Mouse (Mus musculus): Measurements from ENCODE around the gene 0610037L13Rik.
A peak's percentile ranks its signal among the peaks of the same experiment; 100 is the strongest.

The 0610037L13Rik gene

GRCm38 (mm10) chr4:107889731-107890432 is at the start of gene 0610037L13Rik:
Gene 0610037L13Rik (plus strand): TSS chr4:107889813.
- peak; percentile 96 for DNase-seq (ENCODE audit: low read depth, low spot score)

DNA sequence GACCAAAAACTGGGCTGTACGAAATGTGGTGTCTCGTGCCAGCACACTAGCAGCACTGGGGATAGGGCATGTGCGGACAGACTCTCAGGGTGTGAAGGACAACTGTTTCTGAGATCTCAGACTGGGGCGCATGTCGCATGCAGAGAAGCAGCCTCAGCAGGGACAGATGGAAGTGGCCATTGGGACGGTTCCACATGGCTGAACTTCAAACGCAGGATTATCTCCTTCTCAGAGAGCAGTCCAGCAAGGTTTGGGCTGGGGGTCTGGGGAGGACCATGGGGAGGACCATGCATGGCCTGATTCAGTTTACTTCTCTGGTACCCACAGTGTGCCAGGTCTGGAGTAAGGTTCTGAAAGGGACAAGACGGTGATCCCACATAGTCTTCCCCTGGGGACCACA is 45.9 kb upstream of the 0610037L13Rik start:
- DNase-seq (ENCODE audit: low read depth, low spot score), result no peak

DNA sequence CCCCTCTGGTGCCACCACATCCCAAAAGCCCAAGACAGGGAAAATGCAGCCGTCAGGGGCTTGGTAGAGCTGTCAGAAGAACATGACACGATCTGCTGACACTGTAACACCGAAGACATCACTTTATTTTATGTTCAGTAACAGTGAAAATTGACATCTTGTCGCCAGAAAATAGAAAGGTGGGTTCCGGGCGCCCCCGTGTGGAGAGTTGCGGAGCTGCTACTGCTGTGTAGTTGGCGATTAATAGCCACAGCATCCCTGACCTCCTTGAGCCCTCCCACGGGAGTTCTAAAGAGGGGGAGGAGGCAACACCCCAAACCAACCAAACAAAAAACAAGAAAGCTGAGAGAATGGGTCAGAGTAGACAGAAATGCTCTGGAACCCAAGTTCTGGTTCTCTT is 44.6 kb upstream of the 0610037L13Rik start:
- DNase-seq (ENCODE audit: low read depth, low spot score), result peak; percentile 75

DNA sequence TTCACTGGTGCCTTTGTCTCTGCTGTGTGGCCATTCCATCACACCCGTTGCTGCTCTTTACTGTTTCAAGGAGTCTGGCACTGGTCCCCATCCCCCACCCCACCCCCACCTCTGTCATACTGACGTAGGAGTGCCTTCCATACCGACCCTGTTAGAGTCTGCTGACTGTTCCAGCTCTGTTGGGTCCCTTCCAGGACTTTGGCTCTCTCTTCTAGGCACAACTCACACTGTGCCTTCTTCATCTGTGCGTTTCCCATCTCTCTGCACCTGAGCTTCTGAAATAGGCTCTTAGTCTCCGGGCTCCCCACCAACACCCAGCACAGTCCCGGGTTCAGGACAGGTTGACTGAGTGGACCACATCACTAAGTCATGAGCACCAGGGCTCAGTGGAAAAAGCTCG is 42.8 kb upstream of the 0610037L13Rik start:
- DNase-seq (ENCODE audit: low read depth, low spot score), result no peak

DNA sequence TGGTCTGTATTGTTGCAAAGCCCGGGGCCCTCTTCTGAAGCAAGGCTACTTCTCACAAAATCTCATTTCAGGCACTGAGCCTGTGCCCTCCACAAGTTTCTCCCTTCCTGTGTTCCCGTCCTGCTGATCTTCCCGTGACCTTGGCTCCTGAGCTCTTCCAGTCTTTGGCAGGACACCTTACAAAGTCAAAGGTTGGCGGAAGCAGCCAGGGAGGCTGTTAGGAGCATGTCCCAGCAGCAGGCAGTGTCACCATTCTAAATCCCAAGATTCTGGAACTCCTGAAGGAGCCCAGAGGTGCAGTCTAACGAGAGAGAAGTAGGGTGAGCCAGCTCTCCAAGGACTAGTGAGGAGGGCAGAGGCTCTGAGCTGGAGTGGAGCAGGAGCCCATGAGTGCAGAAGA is 41.1 kb upstream of the 0610037L13Rik start:
- DNase-seq (ENCODE audit: low read depth, low spot score), result no peak

- DNase-seq (ENCODE audit: low read depth, low spot score), result no peak
Observed at GRCm38 (mm10) chr4:107849621-107850020, 40.0 kb upstream of the 0610037L13Rik start.

GRCm38 (mm10) chr4:107850091-107850490 is 39.5 kb upstream of the 0610037L13Rik start:
- DNase-seq (ENCODE audit: low read depth, low spot score), result no peak

GRCm38 (mm10) chr4:107853333-107853732 is 36.3 kb upstream of the 0610037L13Rik start:
- no peak for DNase-seq (ENCODE audit: low read depth, low spot score)

DNA sequence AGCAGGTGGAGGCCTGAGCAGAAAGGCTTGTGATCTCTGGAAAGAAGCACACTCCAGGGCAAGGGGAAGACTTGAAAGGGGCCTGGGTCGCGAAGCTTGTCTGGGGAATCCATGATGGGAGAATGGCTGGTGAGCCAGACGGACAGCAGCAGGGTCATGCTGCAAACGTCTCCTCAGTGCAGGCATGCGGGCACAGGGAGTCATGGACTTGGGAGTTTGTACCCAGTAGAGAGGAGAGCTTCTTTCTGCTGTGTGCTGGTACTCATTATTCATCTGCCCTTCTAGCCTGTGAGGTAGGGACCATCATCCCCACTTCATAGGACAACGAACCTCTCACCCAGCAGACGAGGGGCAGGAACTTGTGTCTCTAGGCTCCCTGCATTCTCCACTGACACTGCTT is 35.8 kb upstream of the 0610037L13Rik start:
- DNase-seq (ENCODE audit: low read depth, low spot score), result no peak

- no peak for DNase-seq (ENCODE audit: low read depth, low spot score)
Observed at GRCm38 (mm10) chr4:107856958-107857686, 32.5 kb upstream of the 0610037L13Rik start.

- no peak for DNase-seq (ENCODE audit: low read depth, low spot score)
Observed at GRCm38 (mm10) chr4:107858995-107859394, 30.6 kb upstream of the 0610037L13Rik start.

DNA sequence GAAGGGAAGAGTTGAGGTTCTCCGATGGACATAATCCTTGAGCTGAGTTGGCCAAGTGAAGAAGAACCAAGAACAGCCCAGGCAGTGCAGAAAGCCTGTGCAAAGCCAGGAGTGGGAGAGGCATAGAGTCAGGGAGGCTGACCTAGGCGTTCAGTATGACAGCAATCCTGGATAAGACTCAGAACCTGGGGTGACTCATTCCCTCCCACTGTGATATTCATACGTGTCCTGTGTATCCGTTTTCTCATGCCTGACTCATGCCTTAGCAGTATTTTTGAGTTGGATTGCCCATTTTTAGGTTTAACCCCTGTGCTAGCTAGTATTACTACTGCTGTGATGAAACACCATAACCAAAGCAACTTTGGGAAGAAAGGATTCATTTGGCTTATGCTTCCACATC is 24.7 kb upstream of the 0610037L13Rik start:
- no peak for DNase-seq (ENCODE audit: low read depth, low spot score)

DNA sequence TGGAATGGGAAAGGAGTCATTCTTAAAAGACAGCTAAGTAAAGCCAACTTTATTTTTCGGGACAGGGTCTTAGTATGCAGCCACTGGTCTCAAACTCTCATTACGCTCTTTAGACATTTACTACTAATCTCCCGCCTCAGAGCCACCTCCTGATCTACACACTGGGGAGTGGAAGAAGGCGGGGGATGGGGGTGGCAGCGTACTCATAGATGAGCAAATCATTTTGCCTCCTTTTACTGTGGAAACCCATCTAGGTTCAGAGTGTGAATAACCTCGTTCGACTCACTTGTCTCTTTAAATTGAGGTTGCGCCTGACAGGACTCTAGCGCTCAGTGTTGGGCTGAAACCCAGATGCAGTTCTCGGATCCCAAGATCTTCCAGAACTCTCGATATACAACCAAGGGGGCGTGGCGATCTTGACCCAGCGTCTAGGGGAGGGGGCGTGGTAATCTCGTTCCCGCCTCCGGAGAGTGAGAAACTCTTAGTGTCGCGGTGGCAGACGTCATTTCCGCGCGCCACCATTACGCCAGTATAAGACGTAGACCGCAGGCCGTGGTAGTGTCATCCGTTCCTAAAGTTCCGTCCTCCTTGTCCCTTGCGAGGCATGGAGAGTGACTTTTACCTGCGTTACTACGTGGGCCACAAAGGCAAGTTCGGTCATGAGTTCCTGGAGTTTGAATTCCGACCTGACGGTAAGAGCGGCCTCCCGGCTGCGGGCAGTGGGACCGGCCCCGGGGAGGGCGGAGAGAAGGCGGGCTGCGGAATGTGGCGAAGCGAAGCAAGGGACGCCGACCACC is 10.2 kb upstream of the 0610037L13Rik start, which contains the start of gene Magoh:
TSS of gene Magoh (plus strand) at position 502 of the 797 bp plus-strand sequence.
- DNase-seq (ENCODE audit: low read depth, low spot score), result peak; percentile 96

DNA sequence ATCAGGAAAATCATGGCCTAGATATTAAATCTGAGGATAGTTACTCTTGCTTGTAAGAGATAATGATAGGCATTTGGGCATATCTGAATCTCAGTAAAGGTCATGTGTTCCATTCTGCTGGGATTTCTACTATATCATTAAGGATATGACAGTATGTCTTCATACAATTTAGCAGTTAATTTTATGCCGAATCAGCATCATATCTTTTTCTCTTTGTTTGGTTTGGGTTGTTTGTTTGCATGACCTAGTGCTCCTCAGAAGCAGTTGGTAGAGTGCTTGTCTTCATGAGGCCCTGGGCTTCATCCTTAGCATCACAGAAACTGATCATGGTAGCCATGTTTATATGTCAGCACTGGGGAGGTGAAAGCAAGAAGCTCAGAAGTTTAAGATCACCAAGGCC is 8.0 kb upstream of the 0610037L13Rik start:
- no peak for DNase-seq (ENCODE audit: low read depth, low spot score)

DNA sequence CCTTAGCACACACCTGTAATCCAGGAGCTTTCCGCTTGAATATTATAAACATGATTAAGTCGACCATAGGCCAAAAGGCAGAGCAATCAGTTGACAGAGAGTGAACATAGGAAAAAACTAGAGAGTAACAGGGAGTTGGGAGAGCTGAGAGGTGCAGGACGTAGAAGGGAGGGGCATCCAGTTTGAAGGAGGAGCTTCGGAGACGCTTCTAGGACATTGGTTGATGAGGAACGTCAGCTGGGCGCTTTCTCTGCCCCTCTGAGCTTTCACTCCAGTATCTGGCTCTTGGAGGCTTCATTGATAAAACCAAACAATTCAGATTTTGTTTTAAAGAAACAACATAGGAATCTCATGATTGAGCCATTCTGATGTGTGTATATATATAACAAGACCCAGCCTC is 3.2 kb upstream of the 0610037L13Rik start:
- DNase-seq (ENCODE audit: low read depth, low spot score), result no peak

GRCm38 (mm10) chr4:107889385-107889730 is 255 bp upstream of the 0610037L13Rik start:
- no peak for DNase-seq (ENCODE audit: low read depth, low spot score)

- no peak for DNase-seq (ENCODE audit: low read depth, low spot score)
Observed at GRCm38 (mm10) chr4:107892663-107893062, 3.0 kb downstream of the 0610037L13Rik start.

- DNase-seq (ENCODE audit: low read depth, low spot score), result no peak
Observed at GRCm38 (mm10) chr4:107899211-107899927, 9.8 kb downstream of the 0610037L13Rik start.

DNA sequence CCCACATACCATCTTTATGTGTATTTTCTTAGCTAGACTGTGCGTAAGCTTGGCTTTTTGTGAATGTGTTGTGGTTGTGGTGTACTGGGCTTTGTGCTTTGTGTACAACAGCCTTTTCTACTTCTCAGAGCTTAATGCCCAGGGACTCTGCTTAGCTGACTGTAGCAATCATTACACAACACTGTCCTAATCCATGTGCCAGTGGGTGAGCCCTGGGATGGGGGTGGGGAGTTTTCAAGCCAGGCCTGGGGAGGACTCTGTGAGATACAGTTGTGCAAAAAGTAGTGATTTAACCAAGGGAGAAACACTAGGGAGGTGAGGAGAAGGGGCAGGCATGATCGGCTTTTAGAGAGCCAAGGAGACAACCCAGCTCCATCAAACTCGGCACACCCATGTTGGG is 10.6 kb downstream of the 0610037L13Rik start:
- no peak for DNase-seq (ENCODE audit: low read depth, low spot score)

- no peak for DNase-seq (ENCODE audit: low read depth, low spot score)
Observed at GRCm38 (mm10) chr4:107904252-107904651, 14.6 kb downstream of the 0610037L13Rik start.

- no peak for DNase-seq (ENCODE audit: low read depth, low spot score)
Observed at GRCm38 (mm10) chr4:107906561-107906960, 16.9 kb downstream of the 0610037L13Rik start.

DNA sequence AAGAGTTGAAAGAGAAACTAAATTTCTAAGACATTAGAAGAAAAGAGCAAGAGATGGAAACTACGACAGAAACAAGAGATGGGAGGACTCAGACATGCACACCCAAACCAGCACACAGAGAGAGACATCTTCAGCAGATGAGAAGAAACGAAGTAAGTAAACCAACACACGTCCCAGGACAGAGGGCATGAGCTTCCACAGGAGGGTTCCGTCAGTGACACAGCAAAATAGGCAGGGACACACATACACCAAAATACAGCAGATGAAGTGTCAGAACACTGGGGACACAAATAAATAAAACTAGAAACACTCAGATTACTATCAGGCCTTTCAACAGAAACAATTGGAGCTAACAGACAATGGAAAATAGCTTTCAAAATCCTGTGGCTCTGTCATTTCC is 20.4 kb downstream of the 0610037L13Rik start:
- no peak for DNase-seq (ENCODE audit: low read depth, low spot score)

Data from mesoderm, embryonic 11.5 days (tissue).